Mouse (Mus musculus) liver, embryonic 12.5 days (tissue): ENCODE data around the gene Mov10l1. TPM values are rescaled to one million over a fixed set of nuclear protein-coding genes. Genes with fewer than 3 reads are reported as not detected.

Experiments
- ATAC-seq: fragments of 200-750 bp; cut with Nextera tagmentation; 2 replicates; pipeline ENCODE4 v1.8.0; 2017; ENCODE audit warnings: moderate number of reproducible peaks, mild to moderate bottlenecking, moderate library complexity
- H3K27ac ChIP-seq: fragments of 300-500 bp; sonication (generic); 2 replicates; pipeline ENCODE4 v1.5.1; 2016; ENCODE audit warnings: mild to moderate bottlenecking
- H3K27me3 ChIP-seq: fragments of 300-500 bp; sonication (generic); replicated peaks from 2 replicates; pipeline ENCODE4 v1.6.1; 2016; ENCODE audit warnings: mild to moderate bottlenecking, moderate library complexity
- H3K36me3 ChIP-seq: fragments of 300-500 bp; sonication (generic); 2 replicates; pipeline ENCODE4 v1.6.1; 2016; ENCODE audit warnings: mild to moderate bottlenecking, moderate library complexity
- H3K4me1 ChIP-seq: fragments of 300-500 bp; sonication (generic); 2 replicates; pipeline ENCODE4 v1.6.1; 2016
- H3K4me2 ChIP-seq: fragments of 300-500 bp; sonication (generic); 2 replicates; pipeline ENCODE4 v1.6.1; 2016; ENCODE audit warnings: mild to moderate bottlenecking, moderate library complexity
- H3K4me3 ChIP-seq: fragments of 300-500 bp; sonication (generic); 2 replicates; pipeline ENCODE4 v1.5.1; 2016; ENCODE audit warnings: mild to moderate bottlenecking, moderate library complexity
- H3K9ac ChIP-seq: fragments of 300-500 bp; sonication (generic); 2 replicates; pipeline ENCODE4 v1.6.1; 2016; ENCODE audit warnings: mild to moderate bottlenecking, moderate library complexity
- H3K9me3 ChIP-seq: fragments of 300-500 bp; sonication (generic); replicated peaks from 2 replicates; pipeline ENCODE4 v1.6.1; 2016; ENCODE audit warnings: mild to moderate bottlenecking, moderate library complexity
- WGBS: fragments of 180-500 bp; shearing (Covaris S2); methylation state at CpG from one replicate; pipeline ENCODE4 v1.1.7; 2016; ENCODE audit not compliant: insufficient replicate concordance; 5-methylcytosine and 5-hydroxymethylcytosine counted together
- polyA plus RNA-seq: library from polyadenylated mRNA; unstranded; fragments of >200 nt; fragmentation: Nextera tagmentation; extraction: Ambion mirVana; gene quantifications from 2 replicates; pipeline ENCODE4 v1.2.1, GENCODE M21; 2016

Mov10l1 gene
- polyA plus RNA-seq, 1 experiment from 2014 or later: not detected

DNA sequence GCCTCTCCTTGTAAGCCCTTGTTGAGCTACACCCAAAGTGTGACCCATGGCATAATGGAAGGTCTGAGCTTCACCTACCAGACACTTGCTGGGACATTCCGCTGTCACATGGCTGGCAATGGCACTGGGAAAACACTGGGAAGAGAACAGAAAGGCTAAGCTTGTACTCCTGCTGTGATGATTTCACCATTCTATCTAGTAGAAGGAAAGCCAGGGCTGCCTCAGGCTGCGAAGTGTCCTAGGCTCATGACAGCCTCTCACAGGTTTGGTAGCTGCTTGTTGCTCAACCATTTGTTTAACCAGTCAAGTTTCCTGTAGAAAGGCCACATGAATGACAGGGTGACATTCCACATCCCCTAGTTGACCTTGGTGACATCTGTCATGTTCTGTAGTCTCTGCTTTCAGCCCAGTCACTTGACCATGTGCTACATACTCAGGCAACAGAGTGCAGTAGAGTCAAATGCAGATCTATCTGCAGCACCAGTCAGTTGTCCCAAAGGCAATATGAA lies 18.6 kb upstream of the Mov10l1 start:
- Histone ChIP-seq H3K27me3 (peaks cover 9% of the 10 kb centered on the region; the same call in 1 of the 2 replicates), H3K36me3 (no peaks in the 10 kb centered on the region), H3K9me3 (no peaks in the 10 kb centered on the region), H3K4me3 (no peak overlapping the region), H3K4me2 (no peak overlapping the region), H3K4me1 (no peaks in the 10 kb centered on the region), H3K27ac (no peak overlapping the region), H3K9ac (no peak overlapping the region)
- ATAC-seq: 0 out of 2 replicates have a peak, but pooled peaks have one; percentile 42
- WGBS: 58% methylated on average over 2 of the region's 2 CpGs

DNA sequence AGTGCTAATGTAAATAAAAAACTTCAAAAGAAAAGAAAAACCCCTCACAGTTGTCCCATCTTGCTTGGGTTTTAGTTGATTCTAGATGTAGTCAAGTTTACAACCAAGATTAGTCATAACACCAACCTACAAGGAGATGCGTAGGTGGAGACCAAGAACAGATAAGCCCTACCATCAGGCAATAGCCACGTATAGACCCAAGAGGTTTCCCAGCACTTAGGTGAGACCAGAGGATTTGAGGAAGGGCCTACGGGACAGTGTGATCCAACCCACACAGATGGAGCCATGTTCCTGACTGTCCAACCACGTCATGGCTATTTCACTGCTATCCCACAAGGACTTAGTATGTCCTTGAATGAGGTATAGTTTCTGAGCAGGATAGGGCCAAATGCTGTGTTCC lies 10.4 kb upstream of the Mov10l1 start:
- Histone ChIP-seq H3K4me1 (no peaks in the 10 kb centered on the region), H3K9ac (no peak overlapping the region), H3K27me3 (no peaks in the 10 kb centered on the region), H3K4me2 (no peak overlapping the region), H3K27ac (no peak overlapping the region), H3K4me3 (no peak overlapping the region), H3K36me3 (no peaks in the 10 kb centered on the region), H3K9me3 (no peaks in the 10 kb centered on the region)
- WGBS: 67% methylated on average over 4 of the region's 4 CpGs
- no peak for ATAC-seq

DNA sequence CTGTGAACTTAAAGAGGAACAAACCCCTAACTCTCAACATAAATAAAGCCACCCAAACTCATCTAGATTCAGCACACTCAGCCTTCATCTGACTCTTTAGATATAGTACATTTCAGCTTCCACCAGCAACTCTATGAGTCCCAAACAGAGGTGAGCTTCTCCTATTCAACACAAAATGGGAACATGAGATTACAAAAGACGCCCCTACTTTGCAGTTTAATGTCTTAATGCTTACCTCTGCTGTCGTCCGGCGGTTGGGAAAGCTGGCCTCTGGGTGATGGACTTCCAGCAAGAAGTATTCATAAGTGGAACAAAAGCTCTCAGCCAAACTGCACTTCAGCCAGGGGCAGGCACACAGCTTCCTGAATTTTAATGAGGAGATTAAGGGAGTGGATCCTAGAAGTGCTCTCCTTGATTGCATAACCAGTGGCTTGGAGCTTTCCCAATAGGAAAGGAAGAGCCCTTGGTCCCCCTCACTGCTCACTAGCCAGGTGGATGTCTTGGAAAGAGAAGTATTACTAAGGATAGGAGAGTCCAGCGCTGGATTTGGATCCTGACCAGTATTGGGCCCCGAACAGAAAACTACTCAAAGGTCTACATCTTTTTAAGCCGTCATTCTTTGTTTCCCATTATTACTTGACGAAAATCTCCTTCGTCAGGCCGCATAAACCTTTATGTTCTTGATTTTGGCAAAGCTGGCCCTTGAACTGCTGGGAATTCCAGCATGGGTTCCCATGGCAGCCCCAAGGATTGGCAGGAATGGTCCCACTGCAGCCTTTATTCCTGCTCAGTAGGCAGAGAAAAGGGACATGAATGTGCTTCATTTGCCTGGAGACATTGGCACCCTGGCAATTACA lies 4.2 kb upstream of the Mov10l1 start, which contains the start of gene Mlc1:
Gene Mlc1, minus strand, starts transcription at position 727 of the 857 bp plus-strand sequence.
- WGBS: 64% methylated on average over 10 of the region's 10 CpGs
- no peaks in the 10 kb centered on the region for H3K36me3 ChIP-seq
- no peaks in the 10 kb centered on the region for H3K4me1 ChIP-seq
- H3K9ac ChIP-seq: no peak within 1 kb of the TSS
- H3K4me3 ChIP-seq: no peak within 1 kb of the TSS
- no peaks in the 10 kb centered on the region for H3K27me3 ChIP-seq
- H3K4me2 ChIP-seq: no peak within 1 kb of the TSS
- no peak within 1 kb of the TSS for H3K27ac ChIP-seq
- no peaks in the 10 kb centered on the region for H3K9me3 ChIP-seq
- ATAC-seq: no peak

DNA sequence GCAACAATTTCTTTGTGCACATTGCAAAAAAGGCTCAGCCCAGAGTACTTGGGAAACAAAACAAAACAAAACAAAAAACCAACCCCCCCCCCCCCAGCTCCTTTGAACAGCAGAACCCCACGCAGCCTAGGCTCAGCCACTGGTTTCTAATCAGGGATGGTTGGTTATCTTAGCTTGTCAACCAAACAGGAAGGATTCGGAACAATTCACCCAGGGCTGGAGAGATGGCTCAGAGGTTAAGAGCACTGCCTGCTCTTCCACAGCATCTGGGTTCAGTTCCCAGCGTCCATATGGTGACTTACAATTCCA lies 3.6 kb upstream of the Mov10l1 start:
- Histone ChIP-seq H3K27ac (no peak overlapping the region), H3K4me1 (no peaks in the 10 kb centered on the region), H3K27me3 (no peaks in the 10 kb centered on the region), H3K4me2 (no peak overlapping the region), H3K9me3 (no peaks in the 10 kb centered on the region), H3K36me3 (no peaks in the 10 kb centered on the region), H3K4me3 (no peak overlapping the region), H3K9ac (no peak overlapping the region)
- ATAC-seq: no peak
- WGBS: 27% methylated on average over 3 of the region's 3 CpGs

DNA sequence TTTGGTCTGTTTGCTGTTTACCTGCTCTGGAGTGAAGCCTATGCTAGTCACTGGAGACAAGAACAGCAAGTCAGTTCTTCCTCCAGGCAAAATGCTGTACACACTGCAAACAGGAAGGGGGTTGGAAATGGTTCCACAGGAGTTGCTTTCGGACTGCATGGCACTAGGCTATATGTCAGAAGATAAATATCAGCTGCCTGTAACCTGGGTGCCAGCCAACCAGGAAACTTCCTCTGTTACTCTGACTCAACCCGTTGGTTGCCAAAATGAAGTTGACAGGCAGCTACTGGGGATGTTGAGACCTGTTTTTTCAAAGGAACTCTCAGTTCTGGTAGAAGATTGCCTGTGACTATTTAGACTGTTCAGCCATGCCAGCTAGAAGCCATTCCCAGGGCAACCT lies 6.5 kb downstream of the Mov10l1 start:
- Histone ChIP-seq H3K36me3 (no peaks in the 10 kb centered on the region), H3K9me3 (no peaks in the 10 kb centered on the region), H3K9ac (no peak overlapping the region), H3K27ac (no peak overlapping the region), H3K4me2 (no peak overlapping the region), H3K4me3 (no peak overlapping the region), H3K27me3 (no peaks in the 10 kb centered on the region), H3K4me1 (no peaks in the 10 kb centered on the region)
- 28% methylated on average over 2 of the region's 2 CpGs for WGBS
- no peak for ATAC-seq

DNA sequence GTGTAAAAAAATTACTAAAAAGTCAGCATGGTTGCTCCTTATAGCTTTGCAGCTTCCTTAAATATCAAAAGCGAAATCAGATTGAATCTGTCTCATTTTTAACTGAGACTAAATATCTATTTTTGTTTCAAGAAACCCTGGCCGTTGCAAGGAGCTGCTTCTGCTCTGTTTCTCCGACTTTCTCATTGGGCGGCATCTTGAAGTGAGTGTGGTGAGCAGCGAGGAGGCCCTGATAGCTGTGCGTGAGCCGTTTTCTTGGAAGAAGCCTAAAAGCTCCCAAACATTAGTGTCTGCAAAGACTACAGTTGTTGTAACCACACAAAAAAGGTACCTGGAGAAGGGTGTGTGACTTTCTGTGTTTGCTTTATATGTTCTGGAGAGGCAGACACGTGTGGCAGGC lies 15.9 kb downstream of the Mov10l1 start:
- Histone ChIP-seq H3K4me3 (no peak overlapping the region), H3K9ac (no peak overlapping the region), H3K4me2 (no peak overlapping the region), H3K36me3 (no peaks in the 10 kb centered on the region), H3K27ac (no peak overlapping the region), H3K27me3 (0 out of 2 replicates have a peak, but pooled peaks cover 4% of the 10 kb centered on the region), H3K4me1 (no peaks in the 10 kb centered on the region), H3K9me3 (no peaks in the 10 kb centered on the region)
- 62% methylated on average over 8 of the region's 8 CpGs for WGBS
- no peak for ATAC-seq

DNA sequence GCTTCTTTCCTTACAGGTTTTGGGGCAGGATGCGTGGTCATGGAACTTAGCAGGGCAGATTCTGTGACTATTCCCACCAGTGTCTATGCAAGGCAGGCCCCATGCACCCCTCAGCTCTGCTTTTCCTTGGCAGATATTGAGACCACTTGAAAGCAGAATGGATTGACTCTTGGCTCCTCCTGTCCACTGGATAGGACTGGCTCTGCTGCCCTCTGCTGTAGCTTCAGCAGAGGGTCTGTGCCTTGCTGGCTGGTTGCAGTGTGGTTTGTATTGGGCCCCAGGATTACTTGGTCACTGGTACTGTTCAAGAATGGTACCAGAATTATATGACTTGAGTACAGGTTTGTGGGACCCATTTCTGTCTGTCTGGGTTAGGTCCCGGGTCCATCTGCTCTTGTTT lies 16.4 kb downstream of the Mov10l1 start:
- WGBS: 50% methylated on average over 2 of the region's 2 CpGs
- Histone ChIP-seq H3K36me3 (no peaks in the 10 kb centered on the region), H3K4me1 (no peaks in the 10 kb centered on the region), H3K4me3 (no peak overlapping the region), H3K27me3 (0 out of 2 replicates have a peak, but pooled peaks cover 4% of the 10 kb centered on the region), H3K4me2 (no peak overlapping the region), H3K27ac (no peak overlapping the region), H3K9ac (no peak overlapping the region), H3K9me3 (no peaks in the 10 kb centered on the region)
- no peak for ATAC-seq

DNA sequence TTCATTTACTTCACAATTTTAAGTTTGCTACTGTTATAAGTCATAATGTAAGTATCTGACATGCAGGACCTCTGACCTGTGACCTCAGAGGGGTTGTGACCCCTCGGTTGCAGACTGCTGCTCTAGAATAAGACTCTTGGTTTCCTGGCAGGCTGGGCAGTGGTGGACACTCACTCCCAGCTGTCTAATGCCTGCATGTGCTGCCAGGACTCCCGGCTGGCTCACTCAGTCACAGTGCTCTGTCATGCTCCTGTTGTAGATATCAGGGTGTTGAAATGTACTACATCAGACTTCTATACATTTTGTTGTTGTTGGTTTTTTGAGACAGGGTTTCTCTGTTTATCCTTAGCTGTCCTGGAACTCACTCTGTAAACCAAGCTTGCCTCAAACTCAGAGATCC lies 17.7 kb downstream of the Mov10l1 start:
- H3K4me2 ChIP-seq: no peak overlapping the region
- no peak overlapping the region for H3K4me3 ChIP-seq
- no peaks in the 10 kb centered on the region for H3K9me3 ChIP-seq
- peaks cover 8% of the 10 kb centered on the region; the same call in 1 of the 2 replicates for H3K27me3 ChIP-seq
- WGBS: 51% methylated on average over 2 of the region's 2 CpGs
- no peaks in the 10 kb centered on the region for H3K4me1 ChIP-seq
- no peak overlapping the region for H3K27ac ChIP-seq
- H3K36me3 ChIP-seq: no peaks in the 10 kb centered on the region
- H3K9ac ChIP-seq: no peak overlapping the region
- ATAC-seq: no peak

DNA sequence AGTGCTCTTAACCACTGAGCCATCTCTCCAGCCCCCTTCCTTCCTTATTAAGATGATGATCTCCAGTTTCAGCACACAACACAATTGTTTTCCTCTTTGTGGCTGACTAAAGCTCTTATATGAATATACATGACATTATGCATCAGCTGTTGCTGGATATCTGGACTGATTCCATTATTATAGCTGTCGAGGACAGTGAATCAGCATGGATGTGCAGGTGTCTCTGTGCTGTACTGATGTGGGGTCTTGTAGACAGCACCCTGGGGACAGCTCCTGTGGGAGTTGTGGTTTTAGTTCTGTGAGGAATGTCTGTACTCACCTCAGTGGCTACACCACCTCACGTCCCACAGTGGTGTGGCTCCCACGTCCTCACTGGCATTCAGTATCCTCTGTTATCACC lies 18.5 kb downstream of the Mov10l1 start:
- WGBS: 64% methylated on average over 3 of the region's 3 CpGs
- Histone ChIP-seq H3K4me3 (no peak overlapping the region), H3K27me3 (peaks cover 8% of the 10 kb centered on the region; the same call in 1 of the 2 replicates), H3K9ac (no peak overlapping the region), H3K36me3 (no peaks in the 10 kb centered on the region), H3K4me2 (no peak overlapping the region), H3K9me3 (no peaks in the 10 kb centered on the region), H3K4me1 (no peaks in the 10 kb centered on the region), H3K27ac (no peak overlapping the region)
- no peak for ATAC-seq

DNA sequence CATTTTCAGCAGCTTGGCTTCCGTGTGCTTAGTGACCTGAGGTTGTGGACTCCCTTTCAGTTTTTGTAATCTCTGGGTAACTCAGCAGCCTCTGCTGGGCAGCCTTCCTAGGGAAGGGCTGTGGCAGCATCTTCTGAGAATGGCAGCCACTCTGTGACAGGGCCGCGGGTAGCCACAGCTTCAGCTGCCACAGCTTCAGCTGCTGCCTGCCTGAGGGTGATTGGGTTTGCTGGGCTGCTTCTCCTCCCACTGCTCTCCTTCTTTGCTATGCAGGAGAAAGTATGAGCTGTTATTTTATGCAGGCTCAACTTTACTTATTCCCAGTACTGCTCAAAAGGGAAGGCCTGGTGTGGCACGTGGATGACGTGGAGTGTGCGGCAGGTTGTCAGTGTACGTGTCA lies 24.3 kb downstream of the Mov10l1 start:
- Histone ChIP-seq H3K4me1 (no peaks in the 10 kb centered on the region), H3K27ac (no peak overlapping the region), H3K9me3 (no peaks in the 10 kb centered on the region), H3K4me2 (no peak overlapping the region), H3K9ac (no peak overlapping the region), H3K27me3 (peaks cover 8% of the 10 kb centered on the region; the same call in 1 of the 2 replicates), H3K4me3 (no peak overlapping the region), H3K36me3 (no peaks in the 10 kb centered on the region)
- no peak for ATAC-seq
- 80% methylated on average over 7 of the region's 7 CpGs for WGBS

DNA sequence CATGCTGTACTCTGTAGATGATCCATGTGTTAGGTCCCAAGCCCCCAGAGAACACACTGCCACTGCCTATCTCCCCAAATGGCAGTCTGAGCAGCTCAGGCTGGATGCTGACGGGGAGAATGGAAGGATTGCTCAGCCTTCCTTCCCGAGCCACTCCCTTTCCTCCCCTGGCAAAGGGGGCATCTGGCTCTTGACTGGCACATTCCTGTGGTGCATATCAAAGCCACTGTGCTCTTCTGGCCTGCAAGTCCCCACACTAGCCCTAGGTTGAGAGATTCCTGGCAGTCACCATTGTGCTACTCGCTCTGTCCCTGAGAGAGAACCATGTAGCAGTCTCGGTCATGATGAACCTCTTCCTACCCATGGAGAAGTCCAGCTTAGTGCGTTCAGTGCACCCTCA lies 25.1 kb downstream of the Mov10l1 start:
- H3K36me3 ChIP-seq: no peaks in the 10 kb centered on the region
- peaks cover 4% of the 10 kb centered on the region; the same call in 1 of the 2 replicates for H3K27me3 ChIP-seq
- no peak overlapping the region for H3K4me2 ChIP-seq
- no peak overlapping the region for H3K4me3 ChIP-seq
- H3K9me3 ChIP-seq: no peaks in the 10 kb centered on the region
- no peak for ATAC-seq
- no peak overlapping the region for H3K9ac ChIP-seq
- no peaks in the 10 kb centered on the region for H3K4me1 ChIP-seq
- no peak overlapping the region for H3K27ac ChIP-seq
- 61% methylated on average over 5 of the region's 5 CpGs for WGBS

DNA sequence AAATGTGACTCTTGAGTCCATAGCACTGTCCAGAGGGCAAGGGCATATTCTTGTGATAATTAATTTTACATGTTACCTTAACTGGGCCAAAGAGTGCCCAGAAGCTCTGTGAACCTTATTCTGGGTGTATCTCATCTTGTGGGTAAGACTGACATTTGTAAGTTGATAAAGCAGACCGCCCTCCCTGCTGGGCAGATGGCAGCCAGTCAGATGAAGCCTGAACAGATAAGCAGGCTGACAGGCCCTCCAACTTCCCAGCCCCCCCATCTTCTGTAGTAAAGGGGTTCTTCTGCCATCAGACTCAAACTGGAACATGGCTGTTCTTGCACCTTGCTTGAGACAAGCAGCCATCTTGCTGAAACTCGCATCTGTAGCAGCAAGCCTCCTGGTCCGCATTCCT lies 34.0 kb downstream of the Mov10l1 start:
- Histone ChIP-seq H3K9me3 (no peaks in the 10 kb centered on the region), H3K36me3 (no peaks in the 10 kb centered on the region), H3K4me2 (no peak overlapping the region), H3K9ac (no peak overlapping the region), H3K4me3 (no peak overlapping the region), H3K27me3 (peaks cover 11% of the 10 kb centered on the region; the same call in 1 of the 2 replicates), H3K4me1 (peaks cover 4% of the 10 kb centered on the region; the same call in 1 of the 2 replicates), H3K27ac (no peak overlapping the region)
- no peak for ATAC-seq
- WGBS: 62% methylated on average over 3 of the region's 3 CpGs
